Mouse (Mus musculus) liver, postnatal 0 days (tissue): ENCODE results near the gene Kdm1a.

ENCODE experiments used
- CTCF ChIP-seq: sonication (generic); IDR thresholded peaks from 2 replicates; pipeline ENCODE4 v1.5.1; 2016; ENCODE audit warnings: antibody characterized with exemption, low read depth
- EP300 ChIP-seq: IDR thresholded peaks from 2 replicates; pipeline ENCODE4 v1.6.1; 2016; ENCODE audit warnings: antibody characterized with exemption, low read depth, mild to moderate bottlenecking

DNA sequence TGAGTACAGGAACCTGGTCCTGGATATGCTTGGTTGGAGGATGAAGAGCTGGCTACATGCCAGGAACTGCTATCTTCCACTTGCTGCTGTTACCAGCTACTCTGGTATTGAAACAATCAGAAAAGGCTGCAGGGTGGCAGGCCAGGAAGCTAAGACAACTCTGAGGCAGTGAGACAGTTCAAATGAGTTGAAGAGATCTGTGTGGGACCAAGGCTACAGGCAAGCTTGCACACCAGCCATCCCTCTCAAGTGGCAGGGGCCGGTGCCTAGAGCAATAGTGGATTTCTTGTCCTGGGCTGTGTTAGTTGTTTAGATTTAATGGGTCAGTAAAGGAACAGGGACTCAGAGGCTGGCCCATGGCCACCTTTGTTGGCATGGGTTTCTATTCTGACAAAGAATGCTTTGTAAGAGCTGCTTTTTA lies 54.1 kb downstream of the Kdm1a start:
- TF ChIP-seq CTCF, result no peak
- no peak for TF ChIP-seq EP300
